Mouse (Mus musculus) heart, adult 2 months (tissue): ENCODE results near the gene Atxn10. TPM values are rescaled to one million over a fixed set of nuclear protein-coding genes. Genes with fewer than 3 reads are reported as not detected.

Experiments used
- DNase-seq, 2 experiments: peaks; one replicate each; pipeline ENCODE4 v3.0.0; 2021
- H3K27ac ChIP-seq: fragments of 200-600 bp; 2 replicates; pipeline ENCODE4 v1.8.1; 2022
- H3K27me3 ChIP-seq: fragments of 200-500 bp; 2 replicates; pipeline ENCODE4 v1.6.1; 2012; ENCODE audit warnings: mild to moderate bottlenecking, low read length, inconsistent platforms, mixed read lengths; ENCODE audit not compliant: control insufficient read depth, insufficient read depth
- H3K36me3 ChIP-seq: fragments of 200-500 bp; 2 replicates; pipeline ENCODE4 v1.6.1; 2012; ENCODE audit warnings: low read length, inconsistent platforms; ENCODE audit not compliant: control insufficient read depth, insufficient read depth
- H3K4me1 ChIP-seq: fragments of 200-500 bp; 2 replicates; pipeline ENCODE4 v1.6.1; 2011; ENCODE audit warnings: low read length; ENCODE audit not compliant: control insufficient read depth, insufficient read depth
- H3K4me3 ChIP-seq: fragments of 200-600 bp; 2 replicates; pipeline ENCODE4 v1.8.1; 2022
- H3K79me2 ChIP-seq: fragments of 200-500 bp; replicated peaks from 2 replicates; pipeline ENCODE4 v1.6.1; 2012; ENCODE audit warnings: mild to moderate bottlenecking, inconsistent platforms, low read length, moderate library complexity, mixed read lengths; ENCODE audit not compliant: control insufficient read depth, insufficient read depth
- H3K9ac ChIP-seq: fragments of 200-500 bp; 2 replicates; pipeline ENCODE4 v1.6.1; 2012; ENCODE audit warnings: low read depth, mild to moderate bottlenecking, control low read depth, inconsistent platforms, low read length, mixed read lengths
- CTCF ChIP-seq: fragments of 200-600 bp; IDR thresholded peaks from 2 replicates; pipeline ENCODE4 v1.8.1; 2022; ENCODE audit warnings: antibody characterized with exemption, mild to moderate bottlenecking, moderate library complexity
- EP300 ChIP-seq: fragments of 200-500 bp; IDR thresholded peaks from 2 replicates; pipeline ENCODE4 v1.6.1; 2011; ENCODE audit warnings: low read depth, low read length, control low read depth; ENCODE audit not compliant: insufficient read depth
- POLR2A ChIP-seq: fragments of 200-500 bp; IDR thresholded peaks from 2 replicates; pipeline ENCODE4 v1.6.1; 2011; ENCODE audit warnings: mild to moderate bottlenecking, low read depth, low read length, control low read depth; ENCODE audit not compliant: insufficient read depth
- WGBS: fragments of 180-500 bp; shearing (Covaris S2); methylation state at CpG from one replicate; pipeline ENCODE4 v1.1.7; 2018; 5-methylcytosine and 5-hydroxymethylcytosine counted together
- intact Hi-C: fragments of 180-260 bp; cut with DNase I; formaldehyde crosslinking; loops from one replicate; pipeline ENCODE4 v1.15.1; 2025
- polyA plus RNA-seq: library from polyadenylated mRNA; depleted of rRNA; stranded (reverse); fragments of >200 nt; gene quantifications from 2 replicates; pipeline ENCODE4 v1.2.3, GENCODE M21; 2012
- total RNA-seq, 2 experiments: library from RNA; stranded (reverse); gene quantifications; 2 replicates each; pipeline ENCODE4 v1.2.3; 2021

Atxn10 gene
- total and polyA plus RNA-seq, 3 experiments: 52.9 to 82.6 (median 71.7) TPM

- intact Hi-C loops: no loop called here
- peaks cover 1% of the 10 kb centered on the region; the same call in 1 of the 2 replicates for H3K79me2 ChIP-seq
- no peak overlapping the region for H3K27ac ChIP-seq
- peaks cover 2% of the 10 kb centered on the region; the same call in 1 of the 2 replicates for H3K4me1 ChIP-seq
- TF ChIP-seq CTCF: no peak
- no peak for TF ChIP-seq POLR2A
- no peak for TF ChIP-seq EP300
- no peaks in the 10 kb centered on the region for H3K27me3 ChIP-seq
- no peak overlapping the region for H3K9ac ChIP-seq
- no peak for DNase-seq
- H3K4me3 ChIP-seq: no peak overlapping the region
- no peaks in the 10 kb centered on the region for H3K36me3 ChIP-seq
- 93% methylated on average over 5 of the region's 5 CpGs for WGBS
Observed at GRCm38 (mm10) chr15:85337979-85338378, 1.9 kb downstream of the Atxn10 start.

GRCm38 (mm10) chr15:85342246-85342645 is 6.2 kb downstream of the Atxn10 start:
- Histone ChIP-seq H3K9ac (no peak overlapping the region), H3K4me1 (peaks cover 2% of the 10 kb centered on the region), H3K36me3 (peaks cover 3% of the 10 kb centered on the region; the same call in 1 of the 2 replicates), H3K27ac (no peak overlapping the region), H3K4me3 (no peak overlapping the region), H3K27me3 (no peaks in the 10 kb centered on the region), H3K79me2 (peaks cover 1% of the 10 kb centered on the region; the same call in 1 of the 2 replicates)
- 96% methylated on average over 2 of the region's 2 CpGs for WGBS
- intact Hi-C loops: no loop called here
- TF ChIP-seq EP300 (no peak), CTCF (no peak), POLR2A (no peak)
- DNase-seq: no peak

- no peak for DNase-seq
- no peak overlapping the region for H3K27ac ChIP-seq
- intact Hi-C loops: no loop called here
- peaks cover 5% of the 10 kb centered on the region for H3K4me1 ChIP-seq
- H3K79me2 ChIP-seq: peaks cover 2% of the 10 kb centered on the region; the same call in 1 of the 2 replicates
- no peak overlapping the region for H3K9ac ChIP-seq
- H3K27me3 ChIP-seq: no peaks in the 10 kb centered on the region
- WGBS: 71% methylated on average over 2 of the region's 2 CpGs
- TF ChIP-seq CTCF: no peak
- TF ChIP-seq POLR2A: no peak
- TF ChIP-seq EP300: no peak
- peaks cover 4% of the 10 kb centered on the region; the same call in 1 of the 2 replicates for H3K36me3 ChIP-seq
- no peak overlapping the region for H3K4me3 ChIP-seq
Observed at GRCm38 (mm10) chr15:85344673-85345072, 8.6 kb downstream of the Atxn10 start.

- WGBS: 63% methylated on average over 6 of the region's 6 CpGs
- Histone ChIP-seq H3K36me3 (peaks cover 4% of the 10 kb centered on the region; the same call in 1 of the 2 replicates), H3K4me3 (no peak overlapping the region), H3K27ac (no peak overlapping the region), H3K9ac (no peak overlapping the region), H3K27me3 (no peaks in the 10 kb centered on the region), H3K4me1 (peaks cover 5% of the 10 kb centered on the region), H3K79me2 (peaks cover 7% of the 10 kb centered on the region)
- intact Hi-C loops: no loop called here
- no peak for DNase-seq
- TF ChIP-seq CTCF: no peak
- no peak for TF ChIP-seq EP300
- no peak for TF ChIP-seq POLR2A
Observed at GRCm38 (mm10) chr15:85347058-85347700, 11.1 kb downstream of the Atxn10 start.

- intact Hi-C loops: no loop called here
- H3K9ac ChIP-seq: no peak overlapping the region
- no peak for DNase-seq
- H3K27ac ChIP-seq: no peak overlapping the region
- 68% methylated on average over 2 of the region's 2 CpGs for WGBS
- peaks cover 10% of the 10 kb centered on the region for H3K79me2 ChIP-seq
- H3K36me3 ChIP-seq: peaks cover 4% of the 10 kb centered on the region; the same call in 1 of the 2 replicates
- TF ChIP-seq POLR2A (no peak), EP300 (no peak), CTCF (no peak)
- H3K4me1 ChIP-seq: peaks cover 5% of the 10 kb centered on the region
- H3K4me3 ChIP-seq: no peak overlapping the region
- no peaks in the 10 kb centered on the region for H3K27me3 ChIP-seq
Observed at GRCm38 (mm10) chr15:85350144-85350543, 14.1 kb downstream of the Atxn10 start.

- Histone ChIP-seq H3K27ac (no peak overlapping the region), H3K79me2 (peaks cover 8% of the 10 kb centered on the region; the same call in 1 of the 2 replicates), H3K4me3 (no peak overlapping the region), H3K27me3 (no peaks in the 10 kb centered on the region), H3K9ac (no peak overlapping the region), H3K36me3 (no peaks in the 10 kb centered on the region), H3K4me1 (no peaks in the 10 kb centered on the region)
- DNase-seq: no peak
- TF ChIP-seq CTCF (no peak), POLR2A (no peak), EP300 (no peak)
- 77% methylated on average over 9 of the region's 9 CpGs for WGBS
- intact Hi-C loops: no loop called here
Observed at GRCm38 (mm10) chr15:85354060-85354459, 18.0 kb downstream of the Atxn10 start.
